Mouse (Mus musculus) bone marrow, adult 2 months (tissue): Measurements from ENCODE around the gene Olfr452. TPM values are rescaled to one million over a fixed set of nuclear protein-coding genes. Genes with fewer than 3 reads are reported as not detected.

ENCODE experiments used
- H3K27ac ChIP-seq: fragments of 200-500 bp; 2 replicates; pipeline ENCODE4 v1.5.1; 2012; ENCODE audit warnings: low read depth, mild to moderate bottlenecking, control low read depth, inconsistent platforms, low read length; ENCODE audit not compliant: control insufficient read depth, poor library complexity, insufficient read depth
- H3K4me1 ChIP-seq: fragments of 200-500 bp; 2 replicates; pipeline ENCODE4 v1.6.1; 2011; ENCODE audit warnings: low read length; ENCODE audit not compliant: control insufficient read depth, insufficient read depth
- H3K4me3 ChIP-seq: fragments of 200-500 bp; replicated peaks from 2 replicates; pipeline ENCODE3; 2011; ENCODE audit warnings: mild to moderate bottlenecking, low read depth, low read length, control low read depth; ENCODE audit not compliant: control insufficient read depth
- CTCF ChIP-seq: fragments of 200-500 bp; IDR thresholded peaks from 2 replicates; pipeline ENCODE4 v1.5.1; 2011; ENCODE audit warnings: low read length, control low read depth; ENCODE audit not compliant: control insufficient read depth, insufficient read depth
- POLR2A ChIP-seq: fragments of 200-500 bp; IDR thresholded peaks from 2 replicates; pipeline ENCODE4 v1.6.1; 2011; ENCODE audit warnings: low read depth, mild to moderate bottlenecking, control low read depth, low read length, borderline replicate concordance; ENCODE audit not compliant: control insufficient read depth
- WGBS: fragments of 180-500 bp; shearing (Covaris S2); methylation state at CpG from one replicate; pipeline ENCODE4 v1.1.7; 2018; 5-methylcytosine and 5-hydroxymethylcytosine counted together
- polyA plus RNA-seq: library from polyadenylated mRNA; stranded (reverse); fragments of >200 nt; gene quantifications from 2 replicates; pipeline ENCODE4 v1.2.4, GENCODE M21; 2011; ENCODE audit warnings: low replicate concordance; ENCODE audit not compliant: missing spikeins, insufficient read depth, insufficient read length

Olfr452 gene
- not detected in 2 replicates for polyA plus RNA-seq

DNA sequence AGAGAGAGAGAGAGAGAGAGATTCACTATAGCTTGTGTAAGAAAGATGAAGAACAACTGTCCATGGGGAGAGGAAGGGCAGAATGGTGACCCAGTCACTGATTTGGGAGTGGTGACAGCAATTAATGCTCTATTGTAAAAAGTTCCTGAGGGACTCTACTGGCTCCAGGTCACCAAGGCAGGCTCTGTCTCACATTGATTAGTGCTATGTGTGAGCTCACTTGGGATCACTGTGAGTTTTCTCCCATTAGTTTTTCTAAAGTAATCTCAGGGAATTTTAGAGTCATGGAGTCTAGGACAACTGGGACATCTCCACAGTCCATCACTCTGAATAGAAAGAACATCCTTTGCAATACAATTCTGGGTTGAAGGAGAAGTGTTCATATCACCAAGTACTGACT lies at the start of gene Olfr452:
Olfr452 (plus strand) TSS at position 301 of the 400 bp plus-strand sequence.
- no peak within 1 kb of the TSS for H3K27ac ChIP-seq
- no peaks in the 10 kb centered on the region for H3K4me1 ChIP-seq
- TF ChIP-seq POLR2A = no peak
- TF ChIP-seq CTCF = no peak
- no peak within 1 kb of the TSS for H3K4me3 ChIP-seq

- TF ChIP-seq CTCF = no peak
- TF ChIP-seq POLR2A = no peak
- no peak within 1 kb of the TSS for H3K27ac ChIP-seq
- H3K4me3 ChIP-seq = no peak within 1 kb of the TSS
- no peaks in the 10 kb centered on the region for H3K4me1 ChIP-seq
- 83% methylated on average over 1 of the region's 1 CpGs for WGBS
Measured at GRCm38 (mm10) chr6:42739071-42739470, 45.8 kb upstream of the Olfr452 start, which contains the start of gene Olfr453. Gene Olfr453, plus strand, starts transcription at chr6:42739371.

DNA sequence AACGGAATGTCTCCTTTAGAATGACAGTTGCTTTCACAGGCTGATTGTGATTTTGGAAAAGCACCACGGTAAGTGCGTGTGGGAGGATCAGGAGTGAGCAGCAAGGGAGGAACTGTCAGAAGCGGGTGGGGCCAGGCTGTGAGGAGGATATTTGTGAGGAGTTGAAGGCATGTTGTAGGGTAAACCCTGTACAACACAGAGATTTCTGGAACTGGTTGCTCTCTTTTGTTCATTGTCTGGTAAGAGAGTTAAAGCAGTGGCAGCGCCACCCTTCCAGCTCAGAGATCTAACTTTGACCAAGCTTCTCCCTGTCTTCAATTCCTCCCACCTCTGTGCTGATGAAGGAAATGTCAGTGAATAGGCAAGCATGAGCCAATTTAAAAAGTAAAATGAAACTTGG lies 42.6 kb upstream of the Olfr452 start:
- no peaks in the 10 kb centered on the region for H3K4me1 ChIP-seq
- H3K27ac ChIP-seq = no peak overlapping the region
- TF ChIP-seq POLR2A = no peak
- no peak for TF ChIP-seq CTCF
- 68% methylated on average over 5 of the region's 5 CpGs for WGBS
- H3K4me3 ChIP-seq = no peak overlapping the region

GRCm38 (mm10) chr6:42747846-42748245 lies 37.0 kb upstream of the Olfr452 start:
- Histone ChIP-seq H3K27ac (no peak overlapping the region), H3K4me3 (no peak overlapping the region), H3K4me1 (no peaks in the 10 kb centered on the region)
- no peak for TF ChIP-seq POLR2A
- no peak for TF ChIP-seq CTCF

DNA sequence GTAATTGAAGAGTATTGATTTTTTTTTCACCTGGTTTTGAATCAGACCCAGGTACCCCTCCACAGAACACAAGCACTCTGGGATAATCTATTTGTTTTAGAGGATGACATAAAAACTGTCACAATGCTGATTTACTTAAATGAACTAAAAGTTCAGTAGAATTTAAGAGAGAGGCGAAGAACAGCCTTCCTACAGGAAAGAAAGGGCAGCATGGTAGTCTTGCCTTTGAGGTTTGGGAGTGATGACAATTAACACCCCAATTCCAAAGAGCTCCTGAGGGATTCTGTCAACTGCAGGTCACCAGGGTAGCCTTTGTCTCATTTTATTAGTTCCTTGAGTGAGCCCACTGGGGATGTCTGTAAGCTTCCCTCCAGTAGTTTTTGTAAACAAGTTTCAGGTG lies 28.8 kb upstream of the Olfr452 start, which contains the start of gene Olfr38:
Olfr38 (plus strand) TSS at position 301 of the 400 bp plus-strand sequence.
- no peak within 1 kb of the TSS for H3K4me3 ChIP-seq
- TF ChIP-seq POLR2A = no peak
- TF ChIP-seq CTCF = no peak
- H3K4me1 ChIP-seq = no peaks in the 10 kb centered on the region
- 64% methylated on average over 1 of the region's 1 CpGs for WGBS
- H3K27ac ChIP-seq = no peak within 1 kb of the TSS

DNA sequence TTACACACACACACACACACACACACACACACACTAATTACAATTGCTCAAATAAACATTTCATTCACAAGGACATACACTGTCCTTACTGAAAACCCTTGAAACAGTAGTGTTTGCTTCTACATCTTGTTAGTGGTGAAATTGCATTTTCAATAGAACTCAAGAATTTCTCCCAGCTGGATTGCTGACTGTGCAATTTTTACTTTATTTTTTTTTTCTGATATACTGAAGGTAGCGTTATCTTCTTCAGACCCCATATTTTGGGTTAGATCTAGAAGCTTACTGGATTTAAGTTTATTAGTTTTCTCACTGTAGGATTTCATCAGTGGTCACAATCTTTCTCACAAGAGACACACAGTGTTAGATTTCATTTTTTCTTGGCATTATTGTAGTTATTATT lies 7.8 kb upstream of the Olfr452 start:
- Histone ChIP-seq H3K27ac (no peak overlapping the region), H3K4me3 (no peak overlapping the region), H3K4me1 (no peaks in the 10 kb centered on the region)
- TF ChIP-seq POLR2A = no peak
- no peak for TF ChIP-seq CTCF
- 78% methylated on average over 1 of the region's 1 CpGs for WGBS

- no peak overlapping the region for H3K27ac ChIP-seq
- no peak for TF ChIP-seq POLR2A
- no peak for TF ChIP-seq CTCF
- 50% methylated on average over 4 of the region's 4 CpGs for WGBS
- no peaks in the 10 kb centered on the region for H3K4me1 ChIP-seq
- H3K4me3 ChIP-seq = no peak overlapping the region
Measured at GRCm38 (mm10) chr6:42790247-42790948, 5.5 kb downstream of the Olfr452 start.

- WGBS = 75% methylated on average over 9 of the region's 9 CpGs
- TF ChIP-seq POLR2A (no peak), CTCF (no peak)
Measured at GRCm38 (mm10) chr6:42790949-42791556, 6.2 kb downstream of the Olfr452 start.

GRCm38 (mm10) chr6:42794982-42795381 lies 10.1 kb downstream of the Olfr452 start:
- WGBS = 77% methylated on average over 3 of the region's 3 CpGs
- TF ChIP-seq POLR2A = no peak
- TF ChIP-seq CTCF = no peak

More at GRCm38 (mm10) chr6:42790949-42791556, 6.2 kb downstream of the Olfr452 start:
- Histone ChIP-seq H3K27ac (no peak overlapping the region), H3K4me1 (no peaks in the 10 kb centered on the region), H3K4me3 (no peak overlapping the region)

More at GRCm38 (mm10) chr6:42794982-42795381, 10.1 kb downstream of the Olfr452 start:
- Histone ChIP-seq H3K4me1 (no peaks in the 10 kb centered on the region), H3K4me3 (no peak overlapping the region), H3K27ac (no peak overlapping the region)
